9 mouse cellular contexts compared by ENCODE assay signal in genomic region chr14:100461141-100462043, GRCm38 (mm10).
DNase-seq lines count a peak whose midpoint lies in the region; ATAC-seq and TF ChIP-seq lines count a peak whose summit lies in the region.
"Had no signal": no experiment of that assay in that cellular context is flagged by ENCODE, and none has a peak within 500 bp of the region (broad histone marks: within the 10 kb centered on the region; RNA-seq: fewer than 3 reads in every experiment).

No protein-coding gene starts in this region.

- no peak for TF ChIP-seq CTCF in kidney, adult 2 months (conservative IDR thresholded peaks at IDR 0.05; ENCODE audit: insufficient read depth, insufficient read length, low read depth, low read length)

- 54% methylated on average over 12 of the region's 12 CpGs for WGBS in neural tube, embryonic 11.5 days
- 44% methylated on average over 12 of the region's 12 CpGs for WGBS in embryonic facial prominence, embryonic 10.5 days
- 32% methylated on average over 12 of the region's 12 CpGs for WGBS in kidney, adult 2 months
- WGBS in limb, embryonic 10.5 days, result 55% methylated on average over 12 of the region's 12 CpGs

- H3K27ac ChIP-seq in neural tube, embryonic 11.5 days (ENCODE audit: low read depth, low read length), result no peak overlapping the region
- peak overlapping the region; percentile 80 for H3K27ac ChIP-seq in embryonic facial prominence, embryonic 10.5 days (replicated peaks)
- peak overlapping the region; percentile 96 for H3K27ac ChIP-seq in kidney, adult 2 months (ENCODE audit: insufficient read depth, low read depth, low read length)
- peak overlapping the region; percentile 87 for H3K27ac ChIP-seq in limb, embryonic 10.5 days

- H3K4me1 ChIP-seq in neural tube, embryonic 11.5 days (ENCODE audit: control insufficient read depth, insufficient read depth, low read length), result peaks cover 15% of the 10 kb centered on the region
- peaks cover 48% of the 10 kb centered on the region for H3K4me1 ChIP-seq in embryonic facial prominence, embryonic 10.5 days
- peaks cover 32% of the 10 kb centered on the region for H3K4me1 ChIP-seq in kidney, adult 2 months (ENCODE audit: control insufficient read depth, insufficient read depth, low read length)
- peaks cover 47% of the 10 kb centered on the region for H3K4me1 ChIP-seq in limb, embryonic 10.5 days

- no peaks in the 10 kb centered on the region for H3K36me3 ChIP-seq in neural tube, embryonic 11.5 days (ENCODE audit: control insufficient read depth, insufficient read depth, low read length)
- no peaks in the 10 kb centered on the region for H3K36me3 ChIP-seq in embryonic facial prominence, embryonic 10.5 days (replicated peaks)
- H3K36me3 ChIP-seq in kidney, adult 2 months (ENCODE audit: control insufficient read depth, insufficient read depth, low read length), result no peaks in the 10 kb centered on the region
- H3K36me3 ChIP-seq in limb, embryonic 10.5 days, result no peaks in the 10 kb centered on the region

- TF ChIP-seq POLR2A in kidney, adult 2 months (IDR thresholded peaks at IDR 0.05; ENCODE audit: low read depth, low read length), result no peak

- no peak overlapping the region for H3K4me2 ChIP-seq in neural tube, embryonic 11.5 days (ENCODE audit: low read depth)

- no peaks in the 10 kb centered on the region for H3K27me3 ChIP-seq in neural tube, embryonic 11.5 days (ENCODE audit: control insufficient read depth, insufficient read depth, low read length)
- no peaks in the 10 kb centered on the region for H3K27me3 ChIP-seq in embryonic facial prominence, embryonic 10.5 days (replicated peaks; ENCODE audit: low read depth, poor library complexity, severe bottlenecking)
- no peaks in the 10 kb centered on the region for H3K27me3 ChIP-seq in kidney, adult 2 months (replicated peaks; ENCODE audit: control insufficient read depth, insufficient read depth, low read length)
- no peaks in the 10 kb centered on the region for H3K27me3 ChIP-seq in limb, embryonic 10.5 days (ENCODE audit: low read depth, poor library complexity, severe bottlenecking)
- H3K27me3 ChIP-seq: Patski had no signal

- DNase-seq in neural tube, embryonic 11.5 days (ENCODE audit: low spot score), result peak; percentile 50
- no peak for DNase-seq in neural tube, embryonic 10.5 days (ENCODE audit: extremely low spot score, low spot score)
- peak; percentile 66 for DNase-seq in embryonic facial prominence, embryonic 10.5 days (ENCODE audit: low spot score)
- DNase-seq in heart, adult 8-10 months (ENCODE audit: low spot score), result peak; percentile 62
- peak; percentile 90 for DNase-seq in kidney, adult 2 months
- peak; percentile 63 for DNase-seq in limb, embryonic 10.5 days (ENCODE audit: low spot score)
- peak; percentile 27 for DNase-seq in naive thymus-derived CD4-positive, alpha-beta T cell, adult 2 months (ENCODE audit: low read depth)
- peak; percentile 21 for DNase-seq in thymus, postnatal 25 days

- H3K9me3 ChIP-seq in neural tube, embryonic 11.5 days (ENCODE audit: control insufficient read depth, low read length), result no peaks in the 10 kb centered on the region
- no peaks in the 10 kb centered on the region for H3K9me3 ChIP-seq in embryonic facial prominence, embryonic 10.5 days
- H3K9me3 ChIP-seq in limb, embryonic 10.5 days (replicated peaks), result no peaks in the 10 kb centered on the region

- ATAC-seq in neural tube, embryonic 11.5 days (ENCODE audit: insufficient read depth, low FRiP score, low TSS enrichment), result no peak; the same call in 1 of the 2 replicates
- ATAC-seq: Patski had no signal

- no peak overlapping the region for H3K4me3 ChIP-seq in neural tube, embryonic 11.5 days (ENCODE audit: low read depth, low read length)
- H3K4me3 ChIP-seq in embryonic facial prominence, embryonic 10.5 days, result 0 out of 2 replicates have a peak overlapping the region, but pooled peaks have one; percentile 18
- no peak overlapping the region for H3K4me3 ChIP-seq in kidney, adult 2 months (ENCODE audit: insufficient read depth, low read depth, low read length)
- H3K4me3 ChIP-seq in limb, embryonic 10.5 days, result no peak overlapping the region; the same call in 1 of the 2 replicates

- H3K9ac ChIP-seq in neural tube, embryonic 11.5 days (ENCODE audit: low read length), result no peak overlapping the region
